Mouse (Mus musculus): ENCODE results near the gene Ubl7. TPM values are rescaled to one million over a fixed set of nuclear protein-coding genes. Genes with fewer than 3 reads are reported as not detected.
"Not testable (repeated sequence)": the region's sequence is repeated elsewhere in the genome, so short reads cannot be mapped to it uniquely, and the experiment has no call there.

Gene Ubl7
- polyA plus RNA-seq (2016; fragmentation: Nextera tagmentation; extraction: Ambion mirVana): 111 and 120 TPM in 2 replicates

DNA sequence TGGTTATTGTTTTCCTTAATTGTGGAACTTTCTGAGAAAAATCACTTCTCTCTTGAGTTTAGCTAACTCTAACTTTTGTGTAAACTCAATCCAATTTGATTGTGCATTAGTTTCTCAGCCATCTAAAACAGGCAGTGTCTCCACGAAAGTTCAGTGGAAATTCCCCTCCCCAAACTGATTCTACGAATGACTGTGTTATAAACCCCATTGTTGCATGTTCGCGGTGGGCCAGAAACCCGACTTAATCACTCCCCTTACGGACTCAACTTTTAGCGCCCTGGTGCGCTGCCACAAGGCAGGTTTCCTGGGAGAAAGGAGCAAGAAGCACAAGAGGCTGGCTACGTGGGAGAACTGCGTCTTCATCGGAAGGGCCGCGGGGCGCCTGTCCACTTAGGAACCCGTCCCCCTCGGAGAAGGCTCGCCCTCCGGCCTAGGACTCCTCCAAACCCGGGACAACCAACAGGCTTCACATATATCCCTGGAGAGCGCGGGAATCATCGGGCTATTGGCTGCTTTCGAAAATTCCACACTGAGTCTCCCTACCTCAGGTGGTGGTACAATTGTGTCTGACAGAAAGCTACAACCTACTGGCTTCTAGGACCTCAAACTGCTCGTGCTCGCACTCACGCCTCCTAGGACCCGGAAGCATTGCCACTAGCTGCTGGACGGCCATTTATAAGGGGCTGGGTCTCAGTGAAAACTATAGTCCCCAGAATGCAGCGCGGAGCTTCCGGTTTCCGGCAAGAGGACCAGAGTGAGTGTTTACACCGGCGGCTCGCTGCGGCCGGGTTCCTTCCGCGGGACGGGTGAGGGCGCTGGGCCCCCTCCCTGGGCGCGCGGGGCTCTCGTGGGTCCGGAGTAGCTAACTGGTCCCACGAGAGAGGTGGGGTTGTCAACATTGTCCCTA, at the start of gene Ubl7:
Gene Ubl7, plus strand, starts transcription at position 726 of the 907 bp plus-strand sequence.
- under 1% methylated on average over 47 of the region's 47 CpGs for WGBS
- H3K4me3 ChIP-seq: peak within 1 kb of the TSS; percentile 70
- H3K27me3 ChIP-seq (ENCODE audit: low read depth, poor library complexity, severe bottlenecking): no peaks in the 10 kb centered on the region
- H3K9me3 ChIP-seq (replicated peaks): no peaks in the 10 kb centered on the region
- peaks cover 7% of the 10 kb centered on the region for H3K36me3 ChIP-seq
- DNase-seq (ENCODE audit: low spot score): peak; percentile 89
- H3K27ac ChIP-seq (replicated peaks): peak within 1 kb of the TSS; percentile 83
- peaks cover 16% of the 10 kb centered on the region for H3K4me1 ChIP-seq

DNA sequence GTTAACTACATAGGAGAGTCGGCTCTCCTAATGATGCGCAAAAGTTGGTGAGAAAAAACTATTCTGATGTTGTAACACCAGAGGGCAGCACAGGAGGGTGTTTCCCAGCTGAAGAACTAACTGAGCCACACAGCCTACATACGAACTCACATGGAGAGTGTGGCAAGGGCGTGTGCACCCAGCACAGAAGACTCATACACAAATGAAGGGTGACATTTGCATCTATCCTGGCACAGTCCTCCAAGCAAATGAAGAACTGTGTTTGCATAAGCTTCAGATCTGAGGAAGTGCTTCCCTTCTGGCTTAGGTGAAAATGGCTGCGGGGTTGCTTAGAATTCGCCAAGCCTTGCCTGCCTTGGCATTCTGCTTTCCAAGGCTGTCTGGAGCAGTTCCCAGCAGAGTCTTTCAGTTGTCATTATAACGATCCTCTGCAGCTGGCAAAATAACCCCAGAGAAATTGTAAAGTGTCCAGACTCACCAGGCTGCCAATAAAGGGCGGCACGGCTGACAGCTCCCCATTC, 48.8 kb upstream of the Ubl7 start:
- WGBS: 50% methylated on average over 9 of the region's 9 CpGs
- no peak overlapping the region for H3K4me3 ChIP-seq
- H3K9me3 ChIP-seq (replicated peaks): no peaks in the 10 kb centered on the region

DNA sequence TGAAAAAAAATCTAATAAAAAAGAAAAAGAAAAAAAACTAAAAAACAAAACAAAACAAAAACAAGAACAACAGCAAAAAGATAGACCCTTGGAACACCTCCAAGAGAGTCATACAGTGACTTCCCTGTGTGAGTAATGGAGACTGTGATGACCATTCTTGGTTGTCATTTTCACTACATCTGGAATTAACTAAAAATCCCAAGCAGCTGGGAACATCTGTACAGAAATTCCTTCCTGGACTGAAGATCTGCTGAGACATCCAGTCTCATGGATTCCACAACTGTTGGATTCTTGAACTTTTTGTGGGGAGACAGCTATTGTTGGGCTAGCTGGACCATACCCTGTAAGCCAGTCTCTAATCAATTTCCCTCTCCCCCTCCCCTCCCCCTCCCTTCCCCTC, 46.4 kb upstream of the Ubl7 start:
- Histone ChIP-seq H3K36me3 (no peaks in the 10 kb centered on the region), H3K9me3 (replicated peaks) (no peaks in the 10 kb centered on the region), H3K4me1 (no peaks in the 10 kb centered on the region), H3K27me3 (ENCODE audit: low read depth, poor library complexity, severe bottlenecking) (no peaks in the 10 kb centered on the region), H3K27ac (replicated peaks) (no peak overlapping the region), H3K4me3 (no peak overlapping the region)
- no peak for DNase-seq (ENCODE audit: low spot score)

More for the DNA sequence above, 48.8 kb upstream of the Ubl7 start:
- Histone ChIP-seq H3K27ac (replicated peaks) (no peak overlapping the region), H3K36me3 (no peaks in the 10 kb centered on the region), H3K4me1 (no peaks in the 10 kb centered on the region), H3K27me3 (ENCODE audit: low read depth, poor library complexity, severe bottlenecking) (no peaks in the 10 kb centered on the region)
- peak; percentile 38 for DNase-seq (ENCODE audit: low spot score)

DNA sequence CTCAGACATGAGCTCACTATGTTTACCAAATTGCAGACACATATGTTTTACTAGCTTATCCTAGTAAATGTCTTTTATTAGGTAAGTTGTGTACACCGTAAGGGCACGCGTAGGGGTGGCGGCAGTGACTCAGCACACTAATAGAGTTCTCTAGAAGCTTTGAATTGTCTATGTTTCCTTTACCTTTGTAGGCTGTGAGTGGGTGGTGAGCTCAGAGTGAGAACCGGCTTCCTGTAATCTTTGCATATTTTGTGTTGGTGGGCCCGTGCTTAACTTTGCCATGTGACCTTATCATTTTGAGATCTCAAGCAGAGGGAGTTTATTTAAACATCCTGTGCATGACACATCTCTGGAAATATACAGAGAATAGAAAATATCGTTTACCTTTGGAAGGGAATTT, 44.2 kb upstream of the Ubl7 start:
- Histone ChIP-seq H3K4me3 (no peak overlapping the region), H3K27me3 (ENCODE audit: low read depth, poor library complexity, severe bottlenecking) (no peaks in the 10 kb centered on the region), H3K9me3 (replicated peaks) (no peaks in the 10 kb centered on the region), H3K36me3 (no peaks in the 10 kb centered on the region), H3K4me1 (no peaks in the 10 kb centered on the region), H3K27ac (replicated peaks) (no peak overlapping the region)
- DNase-seq (ENCODE audit: low spot score): no peak
- WGBS: 90% methylated on average over 7 of the region's 7 CpGs

DNA sequence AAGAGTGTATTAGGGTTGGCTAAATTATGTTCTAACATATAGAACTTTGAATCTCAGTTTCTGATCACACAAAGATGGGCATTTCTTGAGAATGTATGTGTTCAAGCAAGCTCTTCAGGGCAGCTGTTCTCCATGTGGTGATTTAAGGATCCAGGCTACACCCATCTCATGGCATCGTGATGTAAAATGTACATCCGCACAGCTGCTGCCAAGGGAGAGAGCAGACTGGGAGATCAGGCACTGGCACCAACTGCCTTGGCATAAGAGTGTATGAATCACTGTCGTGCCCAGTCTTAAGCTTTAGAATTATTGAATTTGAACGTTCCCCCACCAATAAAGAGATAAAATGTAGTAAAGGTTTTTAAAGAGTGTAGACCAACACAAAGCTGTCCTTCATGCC, 43.5 kb upstream of the Ubl7 start:
- Histone ChIP-seq H3K27me3 (ENCODE audit: low read depth, poor library complexity, severe bottlenecking) (no peaks in the 10 kb centered on the region), H3K9me3 (replicated peaks) (no peaks in the 10 kb centered on the region), H3K27ac (replicated peaks) (no peak overlapping the region), H3K4me3 (no peak overlapping the region), H3K36me3 (no peaks in the 10 kb centered on the region), H3K4me1 (no peaks in the 10 kb centered on the region)
- no peak for DNase-seq (ENCODE audit: low spot score)
- 89% methylated on average over 4 of the region's 4 CpGs for WGBS

DNA sequence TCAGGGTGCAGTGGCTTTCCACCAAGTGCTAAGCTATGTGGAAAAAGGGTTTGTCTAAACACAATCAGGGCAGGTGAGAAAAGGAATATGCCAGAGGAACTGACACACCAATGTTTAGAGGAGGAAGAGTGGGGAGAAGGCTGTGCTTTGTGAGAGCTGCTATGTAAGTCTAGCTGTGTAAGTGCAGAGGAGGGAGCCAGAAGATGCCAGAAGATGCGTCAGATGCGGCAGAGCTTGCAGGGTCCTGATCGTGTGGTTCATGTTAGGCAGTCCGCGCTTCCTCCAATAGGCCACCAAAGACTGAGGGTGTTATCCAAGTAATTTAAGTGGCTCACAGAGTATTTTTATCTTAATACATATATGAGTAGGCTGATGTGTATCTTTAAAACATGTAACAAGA, 42.9 kb upstream of the Ubl7 start:
- no peaks in the 10 kb centered on the region for H3K27me3 ChIP-seq (ENCODE audit: low read depth, poor library complexity, severe bottlenecking)
- DNase-seq (ENCODE audit: low spot score): no peak
- H3K9me3 ChIP-seq (replicated peaks): no peaks in the 10 kb centered on the region
- no peaks in the 10 kb centered on the region for H3K36me3 ChIP-seq
- H3K4me3 ChIP-seq: no peak overlapping the region
- no peak overlapping the region for H3K27ac ChIP-seq (replicated peaks)
- WGBS: 85% methylated on average over 5 of the region's 5 CpGs
- no peaks in the 10 kb centered on the region for H3K4me1 ChIP-seq

DNA sequence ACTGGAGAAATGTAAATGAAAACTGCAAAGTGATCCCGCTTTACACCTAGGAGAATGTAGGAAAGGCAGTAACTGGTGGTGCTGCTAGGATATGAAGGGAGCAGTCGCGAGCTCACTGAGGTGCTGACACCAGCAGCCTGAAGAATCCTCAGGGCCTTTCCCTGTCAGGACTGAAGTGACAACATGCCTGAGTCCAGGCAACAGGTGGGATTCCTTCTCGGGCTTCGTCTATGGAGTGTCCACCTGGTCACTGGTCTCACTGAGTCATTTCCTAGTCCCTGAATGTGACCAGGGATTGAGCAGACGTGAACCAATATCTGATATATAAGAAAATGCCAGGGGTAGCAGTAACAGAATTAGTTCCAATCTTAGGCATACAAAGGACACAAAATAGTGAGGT, 42.0 kb upstream of the Ubl7 start:
- no peak overlapping the region for H3K4me3 ChIP-seq
- H3K9me3 ChIP-seq (replicated peaks): no peaks in the 10 kb centered on the region
- no peaks in the 10 kb centered on the region for H3K27me3 ChIP-seq (ENCODE audit: low read depth, poor library complexity, severe bottlenecking)
- H3K27ac ChIP-seq (replicated peaks): no peak overlapping the region
- H3K4me1 ChIP-seq: no peaks in the 10 kb centered on the region
- 85% methylated on average over 6 of the region's 6 CpGs for WGBS
- no peaks in the 10 kb centered on the region for H3K36me3 ChIP-seq
- DNase-seq (ENCODE audit: low spot score): no peak

DNA sequence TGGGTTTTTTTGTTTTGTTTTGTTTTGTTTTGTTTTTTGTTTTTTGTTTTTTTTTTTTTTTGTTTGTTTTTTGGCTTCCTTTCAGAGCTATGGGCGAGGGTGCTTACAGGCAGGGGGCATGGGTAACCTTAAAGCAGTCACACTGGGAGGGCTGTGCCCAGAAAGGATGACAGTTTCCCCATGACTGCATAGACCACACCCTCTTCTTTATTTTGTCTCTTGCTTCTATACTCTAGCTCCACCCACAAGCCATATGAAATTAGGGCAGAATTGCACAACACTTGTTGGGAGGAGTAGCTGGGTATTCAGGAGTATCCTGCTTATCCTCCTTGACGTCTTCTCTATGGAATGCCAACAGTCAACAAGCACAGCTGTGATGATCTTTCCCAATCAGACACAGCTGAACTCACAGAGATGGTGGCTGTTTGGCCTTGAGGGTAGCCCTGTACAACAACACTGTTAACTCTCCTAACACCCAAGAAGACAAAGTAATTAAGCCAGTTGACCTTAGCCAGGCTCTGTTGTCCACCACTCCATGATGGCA, 40.4 kb upstream of the Ubl7 start:
- no peak overlapping the region for H3K27ac ChIP-seq (replicated peaks)
- no peak overlapping the region for H3K4me3 ChIP-seq
- DNase-seq (ENCODE audit: low spot score): no peak
- H3K27me3 ChIP-seq (ENCODE audit: low read depth, poor library complexity, severe bottlenecking): no peaks in the 10 kb centered on the region
- no peaks in the 10 kb centered on the region for H3K9me3 ChIP-seq (replicated peaks)
- no peaks in the 10 kb centered on the region for H3K4me1 ChIP-seq
- H3K36me3 ChIP-seq: no peaks in the 10 kb centered on the region
- WGBS: 37% methylated on average over 2 of the region's 2 CpGs

DNA sequence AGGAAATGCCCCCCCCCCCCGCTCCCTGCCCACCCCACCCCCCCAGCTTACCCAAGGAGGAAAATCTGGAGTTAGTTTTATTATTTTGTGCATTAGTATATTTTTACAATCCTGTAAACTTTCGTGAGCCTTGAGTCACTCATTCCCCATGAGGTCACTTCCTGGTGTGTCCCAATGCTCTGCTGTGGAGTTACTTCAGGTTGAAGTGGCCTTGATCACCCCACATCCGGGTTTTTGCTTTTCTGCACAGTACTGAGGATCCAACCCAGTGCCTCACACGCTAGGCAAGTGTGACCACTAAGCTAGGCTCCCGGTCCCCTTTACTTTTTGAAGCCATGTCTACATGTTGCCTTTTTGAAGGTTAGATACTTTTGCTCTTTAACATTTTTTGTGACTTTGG, 36.6 kb upstream of the Ubl7 start:
- DNase-seq (ENCODE audit: low spot score): no peak
- no peak overlapping the region for H3K27ac ChIP-seq (replicated peaks)
- H3K36me3 ChIP-seq: no peaks in the 10 kb centered on the region
- 84% methylated on average over 5 of the region's 5 CpGs for WGBS
- no peak overlapping the region for H3K4me3 ChIP-seq
- no peaks in the 10 kb centered on the region for H3K9me3 ChIP-seq (replicated peaks)
- H3K27me3 ChIP-seq (ENCODE audit: low read depth, poor library complexity, severe bottlenecking): no peaks in the 10 kb centered on the region
- H3K4me1 ChIP-seq: no peaks in the 10 kb centered on the region

DNA sequence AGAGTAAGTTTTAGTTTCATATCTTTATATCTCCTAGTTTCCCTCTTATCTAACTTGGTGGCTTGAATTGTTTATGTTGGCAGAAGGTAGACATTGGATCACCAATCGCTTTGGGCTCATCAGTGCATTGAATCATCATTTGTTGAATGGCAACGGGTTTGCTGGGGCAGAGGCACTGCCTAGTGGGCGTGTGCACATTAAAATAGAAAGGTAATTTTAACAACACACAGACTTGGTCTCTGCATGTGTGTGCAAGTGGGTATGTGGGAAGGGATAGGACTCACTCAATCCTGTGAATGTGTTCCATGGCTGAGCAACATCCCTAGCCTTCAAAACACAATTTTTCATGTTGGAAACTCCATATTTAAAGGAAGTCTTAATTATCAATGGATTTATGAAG, 35.8 kb upstream of the Ubl7 start:
- H3K4me3 ChIP-seq: no peak overlapping the region
- H3K27me3 ChIP-seq (ENCODE audit: low read depth, poor library complexity, severe bottlenecking): no peaks in the 10 kb centered on the region
- no peaks in the 10 kb centered on the region for H3K9me3 ChIP-seq (replicated peaks)
- no peak overlapping the region for H3K27ac ChIP-seq (replicated peaks)
- H3K36me3 ChIP-seq: no peaks in the 10 kb centered on the region
- WGBS: 75% methylated on average over 3 of the region's 3 CpGs
- DNase-seq (ENCODE audit: low spot score): no peak
- H3K4me1 ChIP-seq: no peaks in the 10 kb centered on the region

DNA sequence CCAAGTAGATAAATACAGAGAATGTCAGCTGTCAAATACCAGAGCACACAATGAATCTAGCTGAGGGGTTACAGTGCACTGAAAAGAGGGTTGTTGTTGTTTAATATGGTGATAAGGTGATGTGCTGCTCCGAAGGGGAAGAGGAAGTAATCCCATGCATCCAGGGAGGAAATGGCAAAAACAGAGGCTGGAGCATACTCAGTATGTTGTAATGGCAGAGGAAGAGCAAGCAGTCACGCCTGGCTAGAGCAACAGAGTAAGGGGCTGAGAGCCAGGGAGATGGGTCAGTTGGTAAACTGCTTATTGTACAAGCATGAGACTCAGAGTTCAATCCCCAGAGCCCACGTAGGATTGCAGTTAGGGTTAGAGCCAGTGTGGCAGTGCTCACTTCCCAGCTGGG, 31.6 kb upstream of the Ubl7 start:
- H3K4me3 ChIP-seq: no peak overlapping the region
- DNase-seq (ENCODE audit: low spot score): no peak
- no peaks in the 10 kb centered on the region for H3K9me3 ChIP-seq (replicated peaks)
- WGBS: 70% methylated on average over 3 of the region's 3 CpGs
- no peaks in the 10 kb centered on the region for H3K36me3 ChIP-seq
- H3K27me3 ChIP-seq (ENCODE audit: low read depth, poor library complexity, severe bottlenecking): no peaks in the 10 kb centered on the region
- H3K4me1 ChIP-seq: no peaks in the 10 kb centered on the region
- no peak overlapping the region for H3K27ac ChIP-seq (replicated peaks)

DNA sequence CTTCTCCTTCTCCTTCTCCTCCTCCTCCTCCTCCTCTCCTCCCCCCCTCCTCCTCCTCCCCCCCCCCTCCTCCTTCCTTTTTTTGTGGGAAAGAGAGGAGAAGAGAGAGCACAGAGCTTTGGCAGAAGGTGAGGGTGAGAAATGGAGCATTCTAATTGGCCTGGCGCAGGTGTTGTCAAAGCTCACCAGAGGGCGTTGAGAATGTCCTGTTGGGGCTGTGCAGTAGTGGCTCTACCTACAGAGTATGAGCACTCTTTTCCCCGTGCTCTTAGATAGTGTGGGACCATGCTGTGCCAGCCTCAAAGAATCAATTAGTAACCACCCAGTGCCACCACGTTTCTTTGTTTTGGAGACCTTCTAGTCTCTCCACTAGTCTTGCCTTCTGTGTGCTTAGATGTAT, 30.5 kb upstream of the Ubl7 start:
- WGBS: 19% methylated on average over 4 of the region's 4 CpGs

DNA sequence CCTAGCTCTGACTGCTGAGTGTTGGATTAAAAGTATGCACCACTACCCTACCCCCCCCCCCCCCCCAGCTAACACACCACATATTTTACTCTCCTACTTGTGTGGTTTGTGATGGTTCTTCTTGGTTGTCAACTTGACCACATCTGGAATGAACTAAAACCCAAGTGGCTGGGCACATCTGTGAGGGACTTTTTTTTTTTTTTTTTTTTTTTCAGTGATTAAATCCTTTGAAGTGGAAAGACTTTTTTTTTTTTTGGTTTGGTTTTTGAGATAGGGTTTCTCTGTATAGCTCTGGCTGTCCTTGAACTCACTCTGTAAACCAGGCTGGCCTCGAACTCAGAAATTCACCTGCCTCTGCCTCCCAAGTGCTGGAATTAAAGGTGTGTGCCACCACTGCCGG, 29.0 kb upstream of the Ubl7 start:
- H3K27me3 ChIP-seq (ENCODE audit: low read depth, poor library complexity, severe bottlenecking); H3K27ac ChIP-seq (replicated peaks); H3K9me3 ChIP-seq (replicated peaks); DNase-seq (ENCODE audit: low spot score); H3K4me3 ChIP-seq; H3K36me3 ChIP-seq; H3K4me1 ChIP-seq: not testable (repeated sequence)
- WGBS: 91% methylated on average over 2 of the region's 2 CpGs

More for the DNA sequence above, 30.5 kb upstream of the Ubl7 start:
- DNase-seq (ENCODE audit: low spot score): no peak
- Histone ChIP-seq H3K9me3 (replicated peaks) (no peaks in the 10 kb centered on the region), H3K27ac (replicated peaks) (no peak overlapping the region), H3K4me1 (no peaks in the 10 kb centered on the region), H3K36me3 (no peaks in the 10 kb centered on the region), H3K27me3 (ENCODE audit: low read depth, poor library complexity, severe bottlenecking) (no peaks in the 10 kb centered on the region), H3K4me3 (no peak overlapping the region)

All from midbrain, embryonic 10.5 days (tissue).